Mouse (Mus musculus) heart, adult 11 months (tissue): ENCODE measurements at regions not wholly inside any gene's neighbourhood (a gene's known extent, or its start where the extent isn't known, plus 50 kb on each side); places are given as distances from the start of the nearest gene placed in this dataset.

Source experiments
- DNase-seq: peaks from one replicate; pipeline ENCODE4 v3.0.0; 2022

DNA sequence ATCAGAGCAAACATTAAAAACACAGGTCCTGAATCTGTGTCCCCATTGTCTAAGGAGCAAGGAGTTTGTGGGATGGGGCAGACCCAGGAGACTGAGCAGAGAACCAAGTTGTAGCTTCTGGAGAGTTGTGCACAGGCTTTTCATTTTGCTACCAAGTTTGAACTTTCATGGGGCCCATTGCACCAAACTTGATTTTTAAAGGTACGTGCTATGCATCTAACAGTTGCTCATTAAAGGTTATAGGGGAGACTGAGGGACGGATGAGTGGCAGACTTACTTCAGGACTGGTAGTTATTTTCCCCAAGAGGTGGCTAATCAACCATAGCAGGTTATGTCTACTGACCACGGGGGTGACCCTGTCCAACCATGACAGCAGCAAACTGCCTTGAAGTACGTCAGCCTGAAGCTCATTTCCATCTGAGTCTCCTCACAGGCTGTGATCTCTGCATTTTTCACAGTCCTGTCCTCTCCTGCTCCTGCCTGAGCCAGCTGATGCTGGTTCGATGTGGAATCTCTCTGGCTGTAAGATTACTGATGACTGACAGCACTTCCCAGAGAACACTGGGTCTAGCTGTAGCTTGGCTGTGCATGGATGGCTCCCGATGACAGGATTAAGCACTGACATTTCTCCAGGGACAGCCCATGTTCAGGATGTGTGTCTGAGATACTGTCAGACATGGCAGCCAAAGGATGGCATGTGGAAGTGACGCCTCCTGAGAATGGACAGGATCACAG is 590.9 kb upstream of the Plxna2 start:
- peak; percentile 74 for DNase-seq

DNA sequence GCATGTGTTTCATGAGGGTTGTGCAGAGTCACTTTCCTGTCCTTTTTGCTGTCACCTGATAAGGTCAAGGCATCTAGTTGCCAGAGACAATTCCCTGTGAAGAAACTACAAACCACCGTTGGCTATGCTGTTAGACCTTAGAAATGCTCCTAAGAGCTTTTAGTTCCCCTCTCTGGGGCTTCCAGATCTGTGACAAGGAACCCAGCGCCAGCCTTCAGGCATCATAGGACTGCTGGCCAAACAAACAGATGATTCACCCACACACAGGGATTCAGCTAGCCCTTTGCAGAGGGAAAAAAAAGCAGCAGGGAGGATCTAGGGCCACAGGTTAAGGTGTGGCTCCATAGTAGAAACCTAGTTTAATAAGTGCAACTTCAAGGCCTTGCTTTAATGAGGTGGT is 591.8 kb upstream of the Plxna2 start:
- peak; percentile 64 for DNase-seq

DNA sequence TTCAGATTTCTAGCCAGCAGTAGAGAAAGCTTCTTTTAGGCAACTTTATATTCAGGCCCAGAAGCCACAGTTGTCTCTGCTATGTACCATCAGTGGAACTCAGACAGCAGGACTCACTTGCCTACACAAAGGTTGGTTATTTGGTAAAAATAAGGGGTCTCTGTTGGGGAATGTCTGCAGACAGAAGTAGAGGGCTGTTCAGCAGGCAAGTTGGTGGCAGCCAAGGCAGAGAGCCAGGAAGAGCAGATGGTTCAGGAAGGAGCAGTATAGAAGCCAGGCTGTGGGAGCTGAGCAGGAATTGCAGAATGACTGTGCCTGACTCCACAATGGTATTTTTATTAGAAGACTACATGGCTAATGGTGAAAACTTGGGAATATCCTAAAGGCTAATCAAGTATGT is 598.7 kb upstream of the Plxna2 start:
- DNase-seq = peak; percentile 56

DNA sequence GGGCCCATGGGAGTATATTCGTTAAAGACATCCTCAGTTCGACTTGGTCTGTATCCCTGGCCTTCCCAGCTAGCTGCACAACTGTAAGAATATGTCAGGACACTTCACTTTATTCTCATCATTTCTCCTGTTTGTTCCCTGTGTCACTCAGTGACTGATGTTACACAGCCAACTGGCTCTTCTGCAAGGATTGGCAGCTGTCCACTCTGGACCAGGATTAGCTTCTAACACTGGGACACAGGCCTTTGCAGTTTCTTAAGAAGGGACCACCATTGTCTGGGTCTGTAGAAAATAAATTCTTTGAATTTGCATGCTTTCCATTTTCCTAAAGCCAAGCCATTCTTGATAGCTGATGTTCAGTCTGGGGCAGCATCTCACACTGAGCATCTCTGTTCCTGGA is 622.1 kb upstream of the Camk1g start:
- DNase-seq = no peak

DNA sequence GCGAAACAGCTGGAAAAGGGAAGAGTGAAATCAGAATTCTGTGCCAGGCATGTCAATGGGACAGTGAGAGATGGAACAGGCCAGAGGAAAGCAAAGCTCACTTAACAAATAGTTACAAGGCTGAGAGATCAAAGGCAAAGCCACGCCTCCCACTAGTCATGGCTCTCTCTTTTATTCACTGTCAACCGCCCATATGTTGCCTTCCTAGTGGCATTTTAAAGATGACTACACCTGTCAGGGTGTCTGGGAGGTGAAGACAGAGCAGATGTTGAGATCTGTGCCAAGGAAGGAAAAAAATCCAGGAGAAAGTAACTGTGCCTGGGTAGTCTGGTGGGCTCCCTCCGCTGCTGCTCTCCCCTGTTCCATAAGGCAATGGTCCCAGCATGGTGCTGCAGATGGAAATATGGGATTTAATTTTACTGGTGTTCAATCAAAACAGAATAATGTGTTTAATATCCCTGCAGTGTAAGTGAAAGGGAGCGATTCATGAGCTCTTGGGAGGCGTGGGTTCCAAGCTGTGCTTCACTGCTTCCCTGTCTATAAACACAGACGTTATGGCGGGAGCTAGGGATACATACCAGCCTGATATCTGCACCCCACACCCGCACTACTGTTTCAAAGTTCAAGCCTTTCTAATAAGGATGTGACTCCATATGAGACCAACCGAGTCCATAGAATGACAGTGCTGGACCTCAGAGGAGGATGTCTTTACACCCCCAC is 620.0 kb upstream of the Camk1g start:
- peak; percentile 88 for DNase-seq

DNA sequence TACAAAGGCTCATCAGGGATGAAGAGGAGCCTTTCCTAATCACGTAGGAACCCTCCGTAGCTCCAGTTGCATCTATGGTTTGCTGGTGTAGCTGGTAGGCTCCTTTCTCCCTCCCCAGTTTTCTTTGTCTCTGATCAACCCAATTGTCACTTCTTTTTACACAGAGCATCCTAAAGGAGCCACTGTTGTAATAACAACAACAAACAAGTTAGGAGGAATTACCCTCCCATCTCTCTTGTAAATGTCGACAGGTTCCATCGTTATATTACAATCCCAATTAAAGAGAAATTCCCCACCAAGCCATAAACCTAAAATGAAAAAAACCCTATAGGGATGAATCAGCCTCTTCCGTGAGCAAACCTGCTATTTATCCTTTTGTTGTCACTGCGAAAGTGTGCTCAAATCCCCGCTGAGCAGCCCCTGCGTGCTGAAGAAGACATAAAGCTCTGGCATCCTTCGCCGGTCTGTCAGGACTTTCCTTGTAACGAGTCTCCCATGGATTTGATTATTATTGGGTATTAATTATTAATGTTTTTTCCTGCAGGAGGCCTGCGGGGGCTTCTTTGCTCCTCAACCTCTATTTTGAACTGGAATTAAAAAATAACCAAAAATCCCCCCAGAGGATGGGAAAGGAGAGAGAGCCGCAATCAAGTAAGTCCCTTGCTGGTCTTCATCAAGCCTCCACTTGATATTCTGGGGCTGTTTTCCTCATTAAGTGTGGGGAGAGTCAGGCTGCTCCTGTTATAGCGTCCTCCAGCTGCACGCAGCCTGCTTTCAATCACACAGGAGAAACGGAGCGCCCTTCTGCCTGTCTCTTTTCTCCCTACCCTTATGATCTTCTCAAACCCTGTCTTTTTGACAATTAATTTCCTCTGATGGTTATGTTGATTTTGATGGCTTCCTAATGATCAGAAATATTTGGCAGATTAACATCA is 619.1 kb upstream of the Camk1g start:
- DNase-seq = no peak

DNA sequence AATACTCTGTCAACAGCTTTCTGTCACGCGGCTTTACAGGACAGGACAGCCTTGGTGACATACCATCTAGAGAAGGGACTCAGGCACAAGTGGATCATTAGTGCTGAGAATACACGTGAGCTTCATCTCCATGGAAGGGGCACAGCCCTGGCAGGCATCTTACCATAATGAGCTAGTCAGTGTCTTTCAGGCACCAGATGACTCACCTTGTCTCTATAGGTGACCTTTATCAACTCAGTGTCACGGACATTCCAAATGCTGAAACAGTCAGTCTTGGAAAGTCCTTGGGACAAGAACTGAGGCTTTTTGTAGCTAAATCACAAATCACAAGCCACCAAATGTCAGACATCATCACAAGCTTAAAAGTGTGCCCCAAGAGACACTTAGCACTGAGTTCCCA is 610.5 kb upstream of the Camk1g start:
- no peak for DNase-seq

DNA sequence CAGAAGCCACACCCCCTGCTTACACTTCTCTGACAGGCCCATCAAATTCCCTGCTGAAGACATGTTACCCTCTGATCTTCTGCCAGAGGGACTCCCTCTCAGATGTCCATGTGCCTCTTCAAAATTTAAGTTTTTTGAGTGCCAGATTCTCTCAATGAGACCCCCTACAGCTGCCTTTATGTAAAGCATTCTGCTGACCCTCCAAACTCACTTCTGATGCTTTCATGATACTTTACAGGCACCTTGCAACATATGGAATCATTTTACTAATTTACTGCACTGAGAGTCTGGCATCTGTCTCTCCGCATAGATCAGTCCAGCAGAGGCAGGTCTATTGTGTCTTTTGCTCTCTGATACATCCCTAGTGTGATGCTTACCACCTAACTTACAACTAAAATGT is 601.4 kb upstream of the Camk1g start:
- no peak for DNase-seq

DNA sequence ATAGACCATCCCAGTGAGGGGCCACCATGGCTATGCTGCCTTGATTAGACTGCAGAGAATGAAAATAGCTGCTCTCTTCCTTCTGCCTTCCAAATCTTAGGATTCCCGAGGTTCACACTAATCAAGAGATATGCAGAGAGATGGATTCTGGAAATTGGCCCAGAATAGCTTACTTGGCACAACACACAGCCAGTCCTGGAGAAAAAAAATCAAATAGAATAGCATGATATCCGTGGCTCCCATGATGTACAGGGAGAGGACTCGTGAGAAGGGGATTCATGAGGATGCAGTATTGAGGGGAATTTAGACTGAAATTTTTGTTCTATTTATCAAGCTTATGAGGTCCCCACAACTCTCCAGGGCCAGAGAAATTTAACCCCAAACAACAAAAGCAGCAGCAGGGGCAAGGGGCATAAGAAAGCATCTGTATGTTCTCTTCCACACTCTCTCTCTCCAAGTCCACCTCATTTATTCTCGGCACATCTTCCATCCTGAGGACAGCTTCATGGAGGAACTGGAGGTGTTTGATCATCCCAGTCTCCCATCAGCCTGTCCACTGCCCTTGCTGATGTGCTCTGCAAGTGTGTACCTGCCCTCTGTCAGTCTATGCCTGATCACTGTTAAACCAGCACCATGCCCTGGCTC is 599.3 kb upstream of the Camk1g start:
- DNase-seq = no peak

DNA sequence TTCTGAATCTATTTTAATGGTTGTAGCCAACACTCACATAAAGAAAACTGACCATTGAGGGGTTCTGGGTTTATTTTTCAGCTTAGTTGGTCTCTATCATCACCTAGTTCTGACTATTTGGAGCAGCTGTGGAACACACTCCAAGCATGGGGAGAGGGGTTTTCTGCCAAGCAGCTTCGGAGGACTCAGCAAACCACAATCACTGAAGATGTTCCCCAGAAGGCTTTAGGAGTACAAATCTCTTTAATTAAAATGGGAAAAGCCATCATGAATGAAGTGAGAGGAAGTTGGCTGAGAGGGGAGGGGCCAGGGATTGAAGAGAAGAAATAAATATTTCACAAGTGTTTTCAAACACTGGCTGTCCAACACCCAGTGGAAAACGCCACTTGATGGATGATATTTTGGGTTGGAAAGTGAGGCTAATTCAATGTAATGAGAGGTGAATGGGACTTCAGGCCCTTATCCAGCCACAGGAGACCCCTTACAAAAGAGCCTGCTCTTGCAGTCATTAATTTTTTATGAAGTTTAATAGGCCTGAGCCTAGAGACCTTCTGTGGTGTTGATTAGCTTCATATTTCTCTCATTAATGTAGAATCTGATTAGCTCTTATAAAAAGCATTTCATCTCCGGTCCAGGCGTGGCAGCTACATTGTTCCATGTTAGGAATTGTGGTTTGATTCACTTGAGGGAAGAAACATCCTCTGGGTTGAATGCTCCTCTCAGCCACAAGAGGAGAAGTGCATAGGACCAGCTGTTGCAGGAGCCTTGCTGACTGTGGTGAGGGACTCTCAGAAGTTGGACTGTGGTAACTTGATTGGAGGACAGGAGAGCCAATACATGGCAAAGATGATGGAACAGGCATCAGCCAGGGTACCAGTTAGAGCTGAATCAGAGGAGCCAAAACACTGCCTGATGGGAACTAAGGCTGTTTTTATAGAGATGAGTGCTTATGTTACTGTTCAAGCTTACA is 598.1 kb upstream of the Camk1g start:
- DNase-seq = peak; percentile 85

DNA sequence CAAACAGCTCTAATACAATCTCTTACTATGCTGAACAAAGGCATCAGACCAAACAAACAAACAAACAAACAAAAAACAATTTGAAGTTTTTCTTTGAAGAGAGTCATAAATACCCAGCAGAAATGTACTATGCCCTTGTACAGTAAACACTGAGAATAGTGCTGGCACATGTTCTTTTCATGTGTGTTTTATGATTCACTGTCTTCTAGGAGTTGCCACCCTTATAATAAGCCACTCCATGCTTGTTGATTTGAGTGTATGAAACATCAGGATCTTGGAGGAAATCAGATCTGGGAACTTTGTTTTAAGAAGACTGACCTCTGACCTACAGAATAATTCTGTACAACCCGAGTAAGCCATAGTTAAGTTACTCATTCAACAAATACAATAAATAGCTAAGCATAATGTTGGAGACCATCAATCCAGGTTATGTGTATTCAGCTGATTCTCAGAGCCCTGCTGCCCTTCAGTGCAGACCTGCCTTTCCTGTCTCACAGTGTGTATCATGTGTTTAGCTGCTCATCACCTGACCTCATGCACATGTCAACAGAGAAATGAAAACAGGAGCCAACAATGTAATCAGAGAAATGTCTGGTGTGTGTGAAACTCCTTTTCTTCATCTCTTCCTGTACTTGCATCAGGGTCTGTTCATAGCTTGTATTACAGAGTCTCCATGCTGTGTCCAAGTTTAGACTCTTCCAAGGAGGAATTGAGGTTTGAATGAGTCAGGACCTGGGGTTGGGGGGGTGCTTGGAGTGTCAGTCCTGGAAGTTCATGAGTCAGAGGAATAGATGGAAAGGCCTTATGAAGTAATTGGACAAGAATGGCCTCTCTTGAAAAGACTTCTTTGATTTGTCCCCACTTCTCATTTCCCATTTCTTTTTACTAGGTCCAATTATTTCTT is 596.8 kb upstream of the Camk1g start:
- no peak for DNase-seq

DNA sequence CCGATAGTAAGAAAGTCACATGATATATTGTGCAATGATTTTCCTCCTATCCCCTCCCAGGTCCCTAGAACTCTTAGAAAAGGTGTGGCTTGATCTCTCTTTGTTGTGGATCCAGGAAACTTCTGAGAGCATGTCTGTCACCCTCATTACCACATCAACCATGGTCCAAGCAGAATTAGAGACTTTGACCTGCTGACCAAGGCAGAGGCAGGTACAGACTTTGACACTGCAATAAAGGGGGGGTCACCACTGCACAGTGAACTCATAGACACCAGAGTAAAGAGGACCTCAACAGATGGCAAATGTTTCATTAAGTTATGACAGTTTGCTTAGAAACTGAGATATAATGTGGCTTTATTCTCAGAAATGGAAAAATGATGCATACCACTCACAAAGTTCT is 595.2 kb upstream of the Camk1g start:
- DNase-seq = no peak

DNA sequence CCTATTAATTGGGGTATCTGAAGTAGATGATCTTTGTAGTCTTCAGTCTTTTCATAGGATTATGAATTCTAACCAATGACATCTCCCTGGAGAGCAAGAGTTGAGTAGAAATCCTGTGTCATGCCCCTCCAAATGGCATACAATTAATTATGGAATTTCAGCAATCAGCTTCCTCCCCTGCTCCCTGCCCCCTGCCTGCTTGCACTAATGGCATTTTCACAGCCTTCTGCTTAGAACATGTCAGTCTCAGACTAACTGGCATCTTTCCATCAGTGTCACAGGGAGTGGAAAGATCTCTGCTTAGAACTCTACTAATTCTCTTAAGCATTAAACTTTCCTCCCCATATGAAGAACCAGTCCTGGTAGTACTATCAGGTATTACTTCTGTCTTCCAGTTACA is 581.8 kb upstream of the Camk1g start:
- DNase-seq = no peak

DNA sequence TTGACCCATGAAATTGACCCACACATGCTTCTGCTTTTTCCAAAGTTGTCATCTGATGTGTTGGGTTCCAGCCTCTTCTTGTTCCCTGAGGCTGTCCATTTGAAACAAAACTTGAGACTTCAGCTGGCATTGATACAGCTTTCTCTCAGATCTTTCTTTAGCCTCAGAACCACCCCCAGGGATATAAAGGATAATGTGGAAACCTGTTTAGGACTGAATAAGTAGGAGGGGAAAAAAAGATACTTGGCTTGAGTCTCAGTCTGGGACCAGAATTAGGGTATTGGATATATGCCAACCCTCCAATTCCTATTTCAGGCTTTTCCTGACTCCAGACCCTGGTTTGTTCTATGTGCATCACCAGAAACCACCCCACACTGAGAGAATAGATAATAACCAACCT is 579.7 kb upstream of the Camk1g start:
- no peak for DNase-seq

DNA sequence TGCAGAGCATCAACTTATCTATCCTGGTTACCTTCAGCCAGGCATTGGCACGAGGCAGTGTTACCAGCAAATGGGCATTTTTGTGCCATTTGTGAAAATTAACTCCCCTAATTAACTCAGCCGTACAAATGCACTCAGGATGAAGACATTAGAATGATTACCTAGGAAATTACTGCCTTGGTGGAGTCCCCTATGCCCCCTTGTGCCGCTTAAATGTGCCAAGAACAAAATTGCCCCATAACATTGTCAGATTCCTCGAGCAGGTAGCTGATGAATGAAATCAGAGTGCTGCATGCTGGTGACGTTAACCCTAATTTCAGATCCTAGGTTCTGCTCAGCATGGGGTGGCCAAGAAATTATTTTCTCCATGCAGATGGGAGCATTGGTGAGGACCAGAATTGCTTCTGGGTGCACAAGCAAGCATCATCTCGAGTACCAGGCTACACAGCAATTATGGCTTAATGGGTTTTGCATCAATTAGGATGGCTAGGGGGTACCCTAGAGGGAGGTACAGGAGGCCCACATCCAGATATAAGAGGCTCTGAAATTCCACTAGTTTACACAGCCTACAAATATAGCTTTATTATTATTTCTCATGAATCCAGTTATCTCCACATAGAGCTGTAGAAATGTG is 577.0 kb upstream of the Camk1g start:
- no peak for DNase-seq

DNA sequence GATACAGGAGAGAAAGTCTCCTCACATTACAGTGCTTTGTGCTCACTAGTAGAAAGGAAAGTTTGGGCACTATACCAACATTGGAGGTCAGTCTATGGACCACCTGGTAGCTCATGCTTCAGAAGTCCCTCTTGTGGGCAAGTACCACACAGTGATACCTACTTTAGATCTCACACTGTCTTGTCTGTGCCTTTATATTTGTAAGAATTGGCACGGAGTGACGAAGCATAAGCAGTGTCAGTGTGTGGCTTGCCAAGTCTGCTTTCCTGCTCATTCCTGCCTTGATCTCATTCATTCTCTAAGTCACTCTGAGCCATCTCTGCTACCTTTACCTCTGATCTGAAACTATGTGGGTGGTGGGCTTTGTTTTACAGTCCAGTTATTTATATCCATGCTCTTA is 565.9 kb upstream of the Camk1g start:
- DNase-seq = peak; percentile 11

DNA sequence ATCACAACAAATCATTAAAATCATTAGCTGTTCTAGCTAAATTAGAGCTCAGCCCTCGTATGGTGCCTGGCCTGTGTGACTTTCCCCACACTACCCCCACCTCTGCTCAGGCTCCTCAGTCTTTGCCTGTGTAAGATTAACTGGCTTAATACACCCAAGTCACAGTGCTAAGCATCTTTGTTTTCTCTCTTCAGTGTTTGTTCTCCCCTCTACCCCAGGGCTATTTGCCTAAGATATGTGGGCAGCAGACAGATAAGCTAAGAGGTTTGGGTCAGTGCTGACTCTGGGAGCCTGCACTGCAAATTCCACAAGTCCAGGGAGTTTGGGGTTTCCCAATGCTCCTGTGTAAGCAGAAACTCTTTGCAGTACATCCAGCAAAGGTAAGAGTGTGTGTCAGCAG is 564.2 kb upstream of the Camk1g start:
- peak; percentile 48 for DNase-seq

DNA sequence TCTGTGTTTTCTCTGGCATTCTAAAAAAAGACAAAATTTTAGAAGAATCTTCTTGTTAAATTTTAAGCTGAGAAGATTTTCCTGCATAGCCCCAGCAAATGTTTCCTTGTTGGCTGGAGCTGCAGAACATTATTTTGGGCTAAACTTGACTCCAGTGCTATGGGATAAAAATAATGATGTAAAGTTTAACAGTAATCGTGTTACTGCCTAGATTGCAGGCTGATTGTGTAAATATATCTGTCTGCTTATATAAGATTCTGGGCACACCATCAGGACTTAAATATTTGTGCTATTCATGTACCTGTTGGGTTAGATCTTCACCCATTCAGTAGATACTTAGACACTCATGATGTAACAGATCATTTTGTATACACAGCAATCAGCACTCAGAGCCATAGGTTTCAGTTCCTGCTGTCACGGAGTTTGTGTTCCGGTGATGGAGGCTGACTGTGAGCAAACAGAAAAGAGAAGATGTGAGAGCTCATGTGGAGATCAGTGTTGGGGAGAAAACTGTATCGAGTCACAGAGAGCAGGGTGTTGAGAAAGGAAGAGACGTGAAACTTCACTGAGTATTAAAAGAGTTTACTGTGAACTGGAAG is 561.1 kb upstream of the Camk1g start:
- peak; percentile 82 for DNase-seq

DNA sequence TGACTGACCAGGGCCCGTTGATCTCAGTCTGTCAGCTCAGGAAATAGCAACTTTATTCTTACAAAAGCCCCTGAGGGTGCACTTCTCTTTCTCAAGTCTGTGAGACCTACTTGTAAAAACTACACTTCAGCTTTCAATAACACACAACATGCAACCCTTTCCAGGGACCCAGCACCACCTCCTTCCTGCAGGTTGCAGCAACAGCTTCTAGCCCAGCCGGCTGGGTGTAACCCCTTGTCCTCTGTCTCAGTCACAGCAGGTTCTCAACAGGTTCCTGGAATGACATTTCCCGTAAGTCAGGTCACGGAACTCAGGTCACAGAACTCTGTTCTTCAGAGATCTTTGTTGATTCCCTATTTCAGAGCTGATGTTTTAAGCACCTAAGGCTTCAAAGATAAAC is 558.5 kb upstream of the Camk1g start:
- no peak for DNase-seq

DNA sequence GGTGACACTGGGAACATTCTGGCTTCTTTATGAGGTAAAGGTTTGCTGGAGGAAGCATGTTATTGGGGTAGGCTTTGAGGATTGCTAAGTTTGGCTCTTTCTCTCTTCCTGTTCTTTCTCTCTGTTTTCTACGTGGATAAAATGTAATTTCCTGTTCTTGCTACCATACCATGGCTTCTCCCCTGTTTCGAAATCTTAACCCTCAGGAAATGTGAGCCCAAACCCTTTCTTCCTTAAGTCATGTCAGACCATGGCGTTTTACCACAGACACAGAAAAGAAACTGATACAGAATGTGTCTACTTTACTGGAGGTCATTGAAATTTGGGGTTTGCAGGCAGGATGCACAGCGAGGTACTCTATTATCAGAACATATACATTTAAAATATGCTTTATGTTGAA is 552.7 kb upstream of the Camk1g start:
- no peak for DNase-seq
